Mouse (Mus musculus): Measurements from ENCODE around the gene Rbms3.

DNA sequence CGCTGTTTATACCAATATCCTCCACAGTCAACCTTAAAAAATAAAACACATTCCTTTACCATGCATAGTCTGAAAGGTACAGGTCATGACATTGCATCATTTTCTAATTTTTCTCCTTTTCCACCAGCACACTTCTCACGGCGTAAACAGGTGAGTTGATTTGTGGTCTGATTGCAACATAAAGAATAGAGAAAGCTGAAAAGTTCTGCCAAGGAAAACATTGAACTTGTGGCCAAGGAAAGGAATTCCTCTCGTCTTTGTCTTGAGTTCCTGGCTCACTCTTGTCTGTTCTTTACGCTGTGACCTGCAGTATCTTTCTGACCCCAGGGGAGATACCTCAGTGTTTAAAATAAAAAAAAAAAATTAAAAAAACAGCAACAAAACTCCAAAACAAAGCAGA lies 370.1 kb downstream of the Rbms3 start:
- no peak for TF ChIP-seq POLR2A (IDR thresholded peaks at IDR 0.05; ENCODE audit: insufficient read depth, low read depth, low read length)
- no peak for TF ChIP-seq CTCF (IDR thresholded peaks at IDR 0.05; ENCODE audit: insufficient read depth, low read depth, low read length)
